Mouse (Mus musculus) myocyte (in vitro differentiated cells): Measurements from ENCODE around the gene Lias.

Experiments used
- CEBPB ChIP-seq: IDR thresholded peaks from 2 replicates; pipeline ENCODE4 v1.6.1; 2011; ENCODE audit warnings: mild to moderate bottlenecking, moderate library complexity; ENCODE audit not compliant: poor library complexity, insufficient read depth, severe bottlenecking
- MAX ChIP-seq: IDR thresholded peaks from one replicate; pipeline ENCODE4 v1.6.1; 2011; ENCODE audit warnings: low read depth, mild to moderate bottlenecking, control low read depth
- POLR2A ChIP-seq: IDR thresholded peaks from one replicate; pipeline ENCODE4 v1.6.1; 2011; ENCODE audit warnings: low read depth, mild to moderate bottlenecking, control low read depth, moderate library complexity; ENCODE audit not compliant: insufficient read length
- POLR2AphosphoS2 ChIP-seq: IDR thresholded peaks from one replicate; pipeline ENCODE4 v1.6.1; 2011; ENCODE audit warnings: low read depth, control low read depth; ENCODE audit not compliant: insufficient read length
- REST ChIP-seq: IDR thresholded peaks from one replicate; pipeline ENCODE4 v1.6.1; 2011; ENCODE audit warnings: mild to moderate bottlenecking, control low read depth, moderate library complexity; ENCODE audit not compliant: insufficient read depth, insufficient read length
- TCF12 ChIP-seq: IDR thresholded peaks from one replicate; pipeline ENCODE4 v1.6.1; 2011; ENCODE audit warnings: mild to moderate bottlenecking, control low read depth; ENCODE audit not compliant: poor library complexity, insufficient read depth, severe bottlenecking
- TCF3 ChIP-seq: IDR thresholded peaks from one replicate; pipeline ENCODE4 v1.6.1; 2011; ENCODE audit warnings: low read depth, control low read depth; ENCODE audit not compliant: insufficient read length

DNA sequence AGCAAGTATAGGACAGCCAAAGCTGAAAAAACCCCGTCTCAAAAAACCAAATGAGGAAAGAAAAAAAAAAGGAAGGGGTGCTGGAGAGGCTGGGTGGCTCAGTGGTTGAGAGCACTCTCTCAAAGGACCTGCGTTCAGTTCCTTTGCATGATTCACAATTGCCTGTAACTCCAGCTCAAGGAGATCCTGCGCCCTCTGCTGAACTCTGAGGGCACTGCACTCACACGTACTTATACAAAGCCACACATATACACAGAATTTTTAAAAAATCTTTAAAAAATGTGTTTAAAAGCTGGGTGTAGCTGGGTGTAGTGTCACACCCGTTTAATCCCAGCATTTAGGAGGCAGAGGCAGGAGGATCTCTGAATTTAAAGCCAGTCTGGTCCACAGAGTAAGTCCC, 36.3 kb upstream of the Lias start:
- no peak for TF ChIP-seq MAX
- TF ChIP-seq POLR2A: no peak
- TF ChIP-seq REST: no peak
- no peak for TF ChIP-seq POLR2AphosphoS2
- TF ChIP-seq TCF3: no peak
- TF ChIP-seq CEBPB: no peak
- TF ChIP-seq TCF12: no peak
